In the genomic region with DNA sequence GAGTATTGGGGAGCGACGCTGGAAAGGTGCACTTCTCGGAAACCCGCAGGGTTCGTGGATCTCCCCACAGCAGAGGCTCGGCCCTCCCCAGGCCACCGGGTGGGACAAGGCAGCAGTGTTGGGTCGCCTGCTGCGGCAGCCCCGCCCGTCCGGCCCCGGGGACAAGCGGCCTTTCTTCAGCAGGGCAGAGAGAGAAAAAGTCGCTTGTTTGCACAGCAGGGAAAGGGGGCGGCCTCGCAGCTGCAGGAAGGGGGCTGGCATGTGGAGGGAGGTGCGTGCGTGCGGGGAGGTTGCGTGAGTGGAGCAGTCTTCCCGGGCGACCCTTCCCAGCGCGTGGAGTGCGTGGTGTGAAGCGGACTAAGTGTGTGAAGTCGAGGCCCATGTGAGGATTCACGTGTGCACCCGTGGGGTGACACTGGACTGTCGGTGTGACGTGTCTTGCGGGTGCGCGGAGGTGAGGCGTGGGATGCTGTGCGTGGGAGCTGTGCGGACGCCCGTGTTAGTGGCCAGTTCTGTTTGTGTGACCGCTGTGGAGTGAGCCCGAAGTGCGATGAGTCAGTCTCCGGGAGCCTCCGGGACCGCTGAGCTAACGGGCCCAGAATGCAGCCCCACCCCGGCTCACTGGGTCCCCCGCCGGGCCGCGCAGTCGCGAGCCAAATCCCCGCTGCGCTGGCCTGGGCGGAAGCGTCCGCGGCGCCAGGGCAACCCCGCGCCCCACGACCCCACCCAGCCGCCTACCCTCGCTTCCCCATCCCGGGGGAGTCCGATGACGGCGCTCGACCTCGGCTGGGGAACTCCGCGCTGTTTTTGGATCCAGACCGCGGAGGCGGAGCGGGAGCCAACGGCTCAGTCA, we compare ENCODE assay signal across 8 mouse cellular contexts. TPM values are rescaled to one million over a fixed set of nuclear protein-coding genes. Genes with fewer than 3 reads are reported as not detected.
DNase-seq lines count a peak whose midpoint lies in the region; ATAC-seq lines count a peak whose summit lies in the region.

No protein-coding gene starts in this region.

- DNase-seq in 3134 (ENCODE audit: extremely low read depth, insufficient read length, low spot score), result peak; percentile 88
- DNase-seq in ES-CJ7 (ENCODE audit: low read depth, low spot score), result peak; percentile 39
- peak; percentile 52 for DNase-seq in cerebellum, adult 9-11 months
- DNase-seq in gastrocnemius, postnatal 36 days, result peak; percentile 76 to 82
- no peak for DNase-seq in liver, embryonic 13.5 days
- DNase-seq in naive thymus-derived CD4-positive, alpha-beta T cell, adult 2 months (ENCODE audit: low read depth), result peak; percentile 50
- DNase-seq in urinary bladder, postnatal 14 days (ENCODE audit: low spot score), result peak; percentile 78

- no peaks in the 10 kb centered on the region for H3K9me3 ChIP-seq in liver, embryonic 13.5 days (replicated peaks)

- peak overlapping the region; percentile 60 for H3K4me3 ChIP-seq in liver, embryonic 13.5 days (replicated peaks)

- peaks cover 39% of the 10 kb centered on the region for H3K4me1 ChIP-seq in liver, embryonic 13.5 days (replicated peaks)

- H3K4me2 ChIP-seq in liver, embryonic 13.5 days, result peak overlapping the region; percentile 83

- WGBS in liver, embryonic 13.5 days (ENCODE audit: insufficient replicate concordance), result under 1% methylated on average over 79 of the region's 79 CpGs

- ATAC-seq in inflammation-experienced regulatory T-cells, adult 6 months, result peak; percentile 38
- no peak for ATAC-seq in liver, embryonic 13.5 days (ENCODE audit: low read depth)

- intact Hi-C loops in gastrocnemius, postnatal 36 days (cut with DNase I), result loop anchor here (1.0 kb wide), 1 partner anchor 76 kb away; no protein-coding TSS in a partner anchor

- H3K27me3 ChIP-seq in liver, embryonic 13.5 days, result peaks cover 56% of the 10 kb centered on the region

- no peaks in the 10 kb centered on the region for H3K36me3 ChIP-seq in liver, embryonic 13.5 days

- no peak overlapping the region for H3K27ac ChIP-seq in liver, embryonic 13.5 days

- H3K9ac ChIP-seq in liver, embryonic 13.5 days, result peak overlapping the region; percentile 55

RNA-seq across cellular contexts. Expression of a gene that starts 1.1 kb away (rescaled TPM):
- 10 to 100 TPM; 33.5 to 33.9 TPM for total RNA-seq in gastrocnemius, postnatal 36 days (2021)
- polyA plus RNA-seq in inflammation-experienced regulatory T-cells, adult 6 months (2017; shearing (Covaris generic)), result under 1 TPM; 0.41 to 0.92 (median 0.58) TPM
- 2.1 and 3.2 TPM in 2 replicates for polyA plus RNA-seq in liver, embryonic 13.5 days (2015; fragmentation: Nextera tagmentation; extraction: Ambion mirVana)

RNA-seq across cellular contexts. Expression of a gene that starts 33.7 kb away (rescaled TPM):
- 10 to 100 TPM; 62.6 to 73.4 TPM for total RNA-seq in gastrocnemius, postnatal 36 days (2021)
- 100 to 1,000 TPM in 1 of 3 experiments, 10 to 100 TPM in 2; 64.6 to 101 (median 67.3) TPM for polyA plus RNA-seq in inflammation-experienced regulatory T-cells, adult 6 months (2017; shearing (Covaris generic))
- polyA plus RNA-seq in liver, embryonic 13.5 days (2015; fragmentation: Nextera tagmentation; extraction: Ambion mirVana), result 87.3 and 113 TPM in 2 replicates

RNA-seq across cellular contexts. Expression of a gene that starts 33.8 kb away (rescaled TPM):
- 10 to 100 TPM; 21.4 to 28.2 TPM for total RNA-seq in gastrocnemius, postnatal 36 days (2021)
- 10 to 100 TPM; 43.4 to 67.5 (median 47.3) TPM for polyA plus RNA-seq in inflammation-experienced regulatory T-cells, adult 6 months (2017; shearing (Covaris generic))
- polyA plus RNA-seq in liver, embryonic 13.5 days (2015; fragmentation: Nextera tagmentation; extraction: Ambion mirVana), result 21.7 and 22.4 TPM in 2 replicates
